Mouse (Mus musculus): ENCODE results near the gene Ap3b1. TPM values are rescaled to one million over a fixed set of nuclear protein-coding genes. Genes with fewer than 3 reads are reported as not detected.

Gene Ap3b1
- total and polyA plus RNA-seq, 3 experiments, result 46.0 to 113 (median 60.7) TPM

DNA sequence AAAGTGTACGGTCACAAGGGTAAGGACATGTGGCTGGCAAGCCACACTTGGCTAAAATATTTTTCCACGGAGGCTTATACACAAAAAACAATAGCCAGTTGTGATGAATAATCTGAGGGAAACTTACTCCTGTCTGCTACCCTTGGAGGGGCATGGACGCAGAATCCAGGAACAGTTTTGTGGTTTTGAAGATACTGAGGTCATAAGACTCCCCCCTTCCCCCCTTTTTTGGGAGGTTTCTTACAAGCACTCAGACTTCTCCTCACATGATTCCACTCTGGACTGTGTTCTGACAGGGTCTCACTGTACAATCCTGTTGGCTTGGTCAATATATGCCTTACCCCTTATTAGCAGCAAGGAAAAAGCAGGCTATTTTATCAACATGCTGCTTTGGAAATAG, 29.8 kb downstream of the Ap3b1 start:
- peak overlapping the region; percentile 42 for H3K9ac ChIP-seq (ENCODE audit: insufficient read depth, low read depth)
- peaks cover 15 to 36% of the 10 kb centered on the region in 2 experiments for H3K36me3 ChIP-seq (replicated peaks in 1 of 2; ENCODE audit: control insufficient read depth in 1 of 2, insufficient read depth in 1 of 2, low read length in 1 of 2)
- peaks cover 13 to 71% of the 10 kb centered on the region in 2 experiments; a peak in 3 of 4 replicates for H3K4me1 ChIP-seq (ENCODE audit: control insufficient read depth in 1 of 2, insufficient read depth in 2 of 2)
- in situ Hi-C loops (cut with MboI; ENCODE audit: low pct_ligation_motif_present, low pct_unique_long_range_greater_than_20kb, low sequenced_read_pairs) (no loop called here), dilution Hi-C loops (cut with MboI; ENCODE audit: extremely low pct_ligation_motif_present, extremely low pct_unique_long_range_greater_than_20kb, low sequenced_read_pairs) (no loop called here)
- no peak overlapping the region for H3K4me3 ChIP-seq (replicated peaks in 1 of 3; ENCODE audit: low read depth in 2 of 3, low read length in 2 of 3, poor library complexity in 1 of 3)
- no peak for TF ChIP-seq UBTF (IDR thresholded peaks at IDR 0.05; ENCODE audit: low read depth, low read length)
- TF ChIP-seq EP300 (IDR thresholded peaks at IDR 0.05; ENCODE audit: low read length), result peak; percentile 16; the same call in 1 of the 2 replicates
- 0 out of 2 replicates have a peak, but pooled peaks have one; percentile 38 for TF ChIP-seq MYC (IDR thresholded peaks at IDR 0.05; ENCODE audit: low read depth, low read length)
- TF ChIP-seq TBP (conservative IDR thresholded peaks at IDR 0.05; ENCODE audit: low read depth, low read length), result 0 out of 2 replicates have a peak, but pooled peaks have one; percentile 12
- H3K27ac ChIP-seq (ENCODE audit: insufficient read depth, low read depth), result peak overlapping the region; percentile 18; the same call in 1 of the 2 replicates
- peaks cover 8% of the 10 kb centered on the region for H3K79me2 ChIP-seq (replicated peaks; ENCODE audit: control insufficient read depth, extremely low read depth, insufficient read depth, poor library complexity, severe bottlenecking)
- peak overlapping the region; percentile 65 for H3K4me2 ChIP-seq (ENCODE audit: insufficient read depth, low read depth, poor library complexity, severe bottlenecking)
- DNase-seq (ENCODE audit: extremely low read depth), result peak; percentile 29
- H3K9me3 ChIP-seq (replicated peaks; ENCODE audit: low read length), result no peaks in the 10 kb centered on the region
- H3K27me3 ChIP-seq (replicated peaks), result no peaks in the 10 kb centered on the region

DNA sequence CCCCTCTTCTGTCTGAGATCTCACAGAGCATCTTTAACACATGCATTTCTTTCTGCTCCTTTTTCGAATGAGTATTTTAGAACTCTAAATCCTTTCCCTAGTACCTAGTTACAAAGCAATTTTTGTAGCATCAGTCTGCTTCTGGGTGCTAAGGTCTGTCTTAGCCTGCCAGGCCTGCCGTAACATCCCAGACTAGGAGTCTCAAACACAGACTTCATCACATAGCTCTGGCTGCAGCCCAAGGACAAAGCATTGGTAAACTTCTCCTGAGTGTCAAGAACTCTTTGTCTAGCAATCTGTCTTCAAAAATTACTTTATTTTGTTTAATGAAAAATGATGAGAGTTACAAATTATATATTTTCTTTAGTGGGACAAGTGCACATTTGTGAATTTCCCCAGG, 30.8 kb downstream of the Ap3b1 start:
- TF ChIP-seq POLR2AphosphoS2 (IDR thresholded peaks at IDR 0.05; ENCODE audit: low read depth, low read length) (no peak), BHLHE40 (IDR thresholded peaks at IDR 0.05; ENCODE audit: low read depth, low read length) (no peak), POLR2A (IDR thresholded peaks at IDR 0.05; ENCODE audit: low read depth, low read length) (no peak), KAT2A (IDR thresholded peaks at IDR 0.05; ENCODE audit: insufficient replicate concordance, low read length) (no peak), JUND (conservative IDR thresholded peaks at IDR 0.05; ENCODE audit: low read depth, low read length) (no peak), EP300 (IDR thresholded peaks at IDR 0.05; ENCODE audit: low read length) (no peak), SMC3 (IDR thresholded peaks at IDR 0.05; ENCODE audit: low read depth, low read length) (no peak), HCFC1 (IDR thresholded peaks at IDR 0.05; ENCODE audit: low read depth, low read length) (no peak), TCF12 (IDR thresholded peaks at IDR 0.05; ENCODE audit: low read depth, low read length) (no peak), MAX (IDR thresholded peaks at IDR 0.05; ENCODE audit: low read length) (no peak), ZNF384 (IDR thresholded peaks at IDR 0.05; ENCODE audit: low read depth, low read length) (no peak)
- H3K27ac ChIP-seq (ENCODE audit: insufficient read depth, low read depth), result no peak overlapping the region
- in situ Hi-C loops (cut with MboI; ENCODE audit: low pct_ligation_motif_present, low pct_unique_long_range_greater_than_20kb, low sequenced_read_pairs), result no loop called here
- H3K4me3 ChIP-seq (replicated peaks in 1 of 3; ENCODE audit: low read depth in 2 of 3, low read length in 2 of 3, poor library complexity in 1 of 3), result no peak overlapping the region
- dilution Hi-C loops (cut with MboI; ENCODE audit: extremely low pct_ligation_motif_present, extremely low pct_unique_long_range_greater_than_20kb, low sequenced_read_pairs), result no loop called here
- H3K4me1 ChIP-seq (ENCODE audit: control insufficient read depth in 1 of 2, insufficient read depth in 2 of 2), result peaks cover 13 to 71% of the 10 kb centered on the region in 2 experiments; a peak in 3 of 4 replicates
- no peak overlapping the region for H3K9ac ChIP-seq (ENCODE audit: insufficient read depth, low read depth)
- no peaks in the 10 kb centered on the region for H3K27me3 ChIP-seq (replicated peaks)
- no peaks in the 10 kb centered on the region for H3K9me3 ChIP-seq (replicated peaks; ENCODE audit: low read length)
- peaks cover 8% of the 10 kb centered on the region for H3K79me2 ChIP-seq (replicated peaks; ENCODE audit: control insufficient read depth, extremely low read depth, insufficient read depth, poor library complexity, severe bottlenecking)
- peaks cover 18 to 43% of the 10 kb centered on the region in 2 experiments for H3K36me3 ChIP-seq (replicated peaks in 1 of 2; ENCODE audit: control insufficient read depth in 1 of 2, insufficient read depth in 1 of 2, low read length in 1 of 2)
- no peak for DNase-seq (ENCODE audit: extremely low read depth)
- H3K4me2 ChIP-seq (ENCODE audit: insufficient read depth, low read depth, poor library complexity, severe bottlenecking), result no peak overlapping the region

- Histone ChIP-seq H3K9ac (ENCODE audit: insufficient read depth, low read depth) (no peak overlapping the region), H3K4me1 (ENCODE audit: control insufficient read depth in 1 of 2, insufficient read depth in 2 of 2) (peaks cover 13 to 53% of the 10 kb centered on the region in 2 experiments; a peak in 3 of 4 replicates), H3K27ac (ENCODE audit: insufficient read depth, low read depth) (no peak overlapping the region; the same call in 1 of the 2 replicates), H3K36me3 (replicated peaks in 1 of 2; ENCODE audit: control insufficient read depth in 1 of 2, insufficient read depth in 1 of 2, low read length in 1 of 2) (peaks cover 37 to 57% of the 10 kb centered on the region in 2 experiments), H3K79me2 (replicated peaks; ENCODE audit: control insufficient read depth, extremely low read depth, insufficient read depth, poor library complexity, severe bottlenecking) (peaks cover 3% of the 10 kb centered on the region), H3K27me3 (replicated peaks) (no peaks in the 10 kb centered on the region), H3K9me3 (replicated peaks; ENCODE audit: low read length) (no peaks in the 10 kb centered on the region), H3K4me3 (replicated peaks in 1 of 3; ENCODE audit: low read depth in 2 of 3, low read length in 2 of 3, poor library complexity in 1 of 3) (peak overlapping the region in 2 of 3 experiments; percentile 12 to 36), H3K4me2 (ENCODE audit: insufficient read depth, low read depth, poor library complexity, severe bottlenecking) (no peak overlapping the region)
- peak; percentile 17 for DNase-seq (ENCODE audit: extremely low read depth)
- dilution Hi-C loops (cut with MboI; ENCODE audit: extremely low pct_ligation_motif_present, extremely low pct_unique_long_range_greater_than_20kb, low sequenced_read_pairs), result no loop called here
- in situ Hi-C loops (cut with MboI; ENCODE audit: low pct_ligation_motif_present, low pct_unique_long_range_greater_than_20kb, low sequenced_read_pairs), result no loop called here
- TF ChIP-seq JUN (IDR thresholded peaks at IDR 0.05; ENCODE audit: insufficient read depth, low read depth, low read length), result no peak
- TF ChIP-seq BHLHE40 (IDR thresholded peaks at IDR 0.05; ENCODE audit: low read depth, low read length), result no peak
- TF ChIP-seq ZKSCAN1 (IDR thresholded peaks at IDR 0.05; ENCODE audit: borderline replicate concordance, low read depth, low read length), result no peak
- TF ChIP-seq TBP (conservative IDR thresholded peaks at IDR 0.05; ENCODE audit: low read depth, low read length), result no peak
Measured at GRCm38 (mm10) chr13:94392282-94392681, 33.5 kb downstream of the Ap3b1 start.
